Mouse (Mus musculus) stomach, postnatal 0 days (tissue): Measurements from ENCODE around the gene 4933407L21Rik.

Source experiments
- CTCF ChIP-seq: IDR thresholded peaks from 2 replicates; pipeline ENCODE4 v1.5.1; 2016; ENCODE audit warnings: antibody characterized with exemption, low read depth, mild to moderate bottlenecking, moderate library complexity
- EP300 ChIP-seq: optimal IDR thresholded peaks from 2 replicates; pipeline ENCODE3; 2016; ENCODE audit warnings: antibody characterized with exemption

- TF ChIP-seq CTCF: no peak
- TF ChIP-seq EP300: no peak
Observed at GRCm38 (mm10) chr1:85969081-85969480, 40.8 kb downstream of the 4933407L21Rik start.
